Mouse (Mus musculus) ZHBTc4 (cell line): ENCODE data around the gene Rnase12.

Experiments used
- DNase-seq: peaks from one replicate; pipeline ENCODE4 v3.0.0-alpha.2; 2011; ENCODE audit warnings: low read depth, low spot score

Gene Rnase12

GRCm38 (mm10) chr14:51057401-51057831, at the start of gene Rnase12:
Rnase12 (minus strand) TSS chr14:51057661.
- no peak for DNase-seq

GRCm38 (mm10) chr14:51106449-51106967, 49.0 kb upstream of the Rnase12 start:
- no peak for DNase-seq

GRCm38 (mm10) chr14:51104366-51104765, 46.9 kb upstream of the Rnase12 start:
- no peak for DNase-seq

GRCm38 (mm10) chr14:51103217-51103616, 45.8 kb upstream of the Rnase12 start:
- peak; percentile 65 for DNase-seq

GRCm38 (mm10) chr14:51101284-51101683, 43.8 kb upstream of the Rnase12 start:
- no peak for DNase-seq

GRCm38 (mm10) chr14:51098921-51099320, 41.5 kb upstream of the Rnase12 start:
- DNase-seq: no peak

- peak; percentile 70 for DNase-seq
Observed at GRCm38 (mm10) chr14:51098300-51098699, 40.8 kb upstream of the Rnase12 start.

- DNase-seq: no peak
Observed at GRCm38 (mm10) chr14:51095736-51096524, 38.5 kb upstream of the Rnase12 start.

GRCm38 (mm10) chr14:51094921-51095320, 37.5 kb upstream of the Rnase12 start:
- DNase-seq: no peak

GRCm38 (mm10) chr14:51094096-51094875, 36.8 kb upstream of the Rnase12 start:
- no peak for DNase-seq

- no peak for DNase-seq
Observed at GRCm38 (mm10) chr14:51093496-51093895, 36.0 kb upstream of the Rnase12 start.

- DNase-seq: no peak
Observed at GRCm38 (mm10) chr14:51092073-51092620, 34.7 kb upstream of the Rnase12 start.

GRCm38 (mm10) chr14:51090921-51091900, 33.8 kb upstream of the Rnase12 start, which contains the start of the genes Rnase4 and Ang:
Rnase4 (plus strand) TSS chr14:51091077.
Ang (plus strand) TSS chr14:51091150.
- DNase-seq: peak; percentile 90

- DNase-seq: peak; percentile 89
Observed at GRCm38 (mm10) chr14:51090077-51090781, 32.8 kb upstream of the Rnase12 start.

GRCm38 (mm10) chr14:51089674-51090076, 32.2 kb upstream of the Rnase12 start:
- no peak for DNase-seq

- peak; percentile 96 for DNase-seq
Observed at GRCm38 (mm10) chr14:51088970-51089673, 31.7 kb upstream of the Rnase12 start.

GRCm38 (mm10) chr14:51088166-51088969, 30.9 kb upstream of the Rnase12 start:
- peak; percentile 87 for DNase-seq

GRCm38 (mm10) chr14:51087762-51088161, 30.3 kb upstream of the Rnase12 start:
- DNase-seq: peak; percentile 28

GRCm38 (mm10) chr14:51085911-51086310, 28.4 kb upstream of the Rnase12 start:
- DNase-seq: no peak
